Mouse (Mus musculus) left cerebral cortex, adult 8-10 months (tissue): ENCODE data around the gene Mogat2. TPM values are rescaled to one million over a fixed set of nuclear protein-coding genes. Genes with fewer than 3 reads are reported as not detected.

ENCODE experiments used
- DNase-seq, 2 experiments: peaks; one replicate each; pipeline ENCODE4 v3.0.0; 2022; ENCODE audit warnings: low spot score in 2 of 2
- total RNA-seq, 4 experiments: library from RNA; stranded (reverse); gene quantifications; 2 replicates each; pipeline ENCODE4 v1.2.4; 2022

The Mogat2 gene
- total RNA-seq, 4 experiments from 2014 or later, result not detected

DNA sequence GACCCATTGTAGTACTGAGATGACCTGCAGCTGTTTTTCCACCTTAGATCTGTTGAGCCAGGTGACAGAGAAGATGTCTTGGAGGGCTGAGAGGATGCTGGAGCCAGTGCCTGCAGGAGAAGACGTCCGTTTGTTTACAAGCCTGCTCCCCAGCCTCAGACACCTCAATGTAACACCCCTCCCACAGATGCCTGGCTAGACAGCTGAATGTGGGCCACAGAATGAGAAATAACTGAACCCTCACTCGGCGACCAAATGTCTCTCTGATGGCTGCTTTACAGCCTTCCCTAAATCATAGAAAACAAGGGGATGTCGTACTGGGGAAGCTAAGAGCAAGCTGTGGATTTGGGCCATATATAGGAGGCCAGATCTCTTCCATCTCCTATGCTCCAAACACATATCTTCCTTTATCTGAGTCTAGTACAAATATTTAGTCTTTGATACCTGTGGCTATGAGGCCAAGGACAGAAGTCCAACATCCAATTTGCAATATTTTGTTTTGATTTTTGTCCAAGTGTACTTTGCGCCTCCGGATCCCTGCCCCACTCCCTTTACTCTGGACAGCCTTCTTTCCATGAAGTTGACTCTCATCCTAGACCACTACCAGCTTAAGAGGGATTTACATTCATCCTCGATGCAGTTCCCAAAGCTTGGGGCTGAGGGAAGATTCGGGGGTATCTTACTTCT lies 68.6 kb downstream of the Mogat2 start:
- no peak for DNase-seq

Other genes starting within 250 kb of the Mogat2 start
- gene Uvrag, start 97.5 kb downstream of the Mogat2 start, total RNA-seq, result 10 to 100 TPM; 53.5 to 64.9 (median 54.4) TPM
- gene Dgat2, start 55.9 kb downstream of the Mogat2 start, total RNA-seq, result 10 to 100 TPM; 78.4 to 92.7 (median 82.3) TPM
- gene Map6, start 28.8 kb upstream of the Mogat2 start, total RNA-seq, result 100 to 1,000 TPM; 123 to 146 (median 132) TPM
- gene Serpinh1, start 114.6 kb upstream of the Mogat2 start, total RNA-seq, result 10 to 100 TPM; 14.7 to 18.3 (median 16.6) TPM
- 10 to 100 TPM; 38.3 to 48.7 (median 40.9) TPM for gene Gdpd5, start 142.8 kb upstream of the Mogat2 start, total RNA-seq
- gene Klhl35, start 227.4 kb upstream of the Mogat2 start, total RNA-seq, result 1 to 10 TPM; 1.5 to 4.9 (median 3.7) TPM
- 100 to 1,000 TPM; 240 to 334 (median 272) TPM for gene Rps3, start 245.1 kb upstream of the Mogat2 start, total RNA-seq